17 mouse cellular contexts compared by ENCODE assay signal in genomic region chrX:161511341-161511740, GRCm38 (mm10).
"Had no signal": no experiment of that assay in that cellular context is flagged by ENCODE, and none has a peak within 500 bp of the region (broad histone marks: within the 10 kb centered on the region; RNA-seq: fewer than 3 reads in every experiment).

No protein-coding gene starts in this region.

- H3K4me1 ChIP-seq: limb, embryonic 12.5 days; limb, embryonic 15.5 days; stomach, embryonic 15.5 days had no signal

- ATAC-seq: liver, postnatal 0 days had no signal

- DNase-seq: kidney, adult 9 months; kidney, postnatal 14 days; kidney, postnatal 4 days; left cerebral cortex, postnatal 4 days; liver, postnatal 0 days; lung, postnatal 10 days; lung, postnatal 4 days; midbrain, embryonic 14.5 days; thymus, adult 18-20 months; thymus, postnatal 36 days had no signal

- H3K36me3 ChIP-seq: limb, embryonic 12.5 days; limb, embryonic 15.5 days; stomach, embryonic 15.5 days had no signal

- H3K27me3 ChIP-seq: stomach, embryonic 15.5 days had no signal

- H3K9ac ChIP-seq: limb, embryonic 12.5 days; limb, embryonic 15.5 days; liver, embryonic 14.5 days; liver, postnatal 0 days; lung, embryonic 14.5 days; stomach, embryonic 15.5 days had no signal

- H3K9me3 ChIP-seq: limb, embryonic 12.5 days; limb, embryonic 15.5 days; stomach, embryonic 15.5 days had no signal

- H3K4me2 ChIP-seq: limb, embryonic 12.5 days; limb, embryonic 15.5 days; liver, embryonic 11.5 days; lung, embryonic 14.5 days; midbrain, embryonic 11.5 days; stomach, embryonic 15.5 days had no signal

- H3K4me3 ChIP-seq: limb, embryonic 12.5 days; limb, embryonic 15.5 days; stomach, embryonic 15.5 days had no signal

- H3K27ac ChIP-seq: limb, embryonic 12.5 days; limb, embryonic 15.5 days; liver, embryonic 14.5 days; stomach, embryonic 15.5 days had no signal
